Mouse (Mus musculus): ENCODE data around the gene Mfsd4b1. TPM values are rescaled to one million over a fixed set of nuclear protein-coding genes. Genes with fewer than 3 reads are reported as not detected.
"Not testable (repeated sequence)": the region's sequence is repeated elsewhere in the genome, so short reads cannot be mapped to it uniquely, and the experiment has no call there.

The Mfsd4b1 gene
- polyA plus RNA-seq, 1 experiment from 2014 or later: not detected

- Histone ChIP-seq H3K9ac (replicated peaks) (no peak overlapping the region), H3K4me3 (no peak overlapping the region), H3K27me3 (no peaks in the 10 kb centered on the region), H3K9me3 (0 out of 2 replicates have a peak, but pooled peaks cover 6% of the 10 kb centered on the region), H3K36me3 (no peaks in the 10 kb centered on the region), H3K4me1 (peaks cover 5% of the 10 kb centered on the region), H3K4me2 (replicated peaks) (no peak overlapping the region), H3K27ac (replicated peaks) (no peak overlapping the region)
- ATAC-seq (ENCODE audit: low FRiP score, low read depth): no peak
- WGBS: 91% methylated on average over 2 of the region's 2 CpGs
These were observed 4.5 kb upstream of the Mfsd4b1 start for GRCm38 (mm10) chr10:40029610-40030009.

GRCm38 (mm10) chr10:40028091-40028490 lies 3.0 kb upstream of the Mfsd4b1 start:
- no peak for ATAC-seq (ENCODE audit: low FRiP score, low read depth)
- WGBS: 89% methylated on average over 8 of the region's 8 CpGs
- no peak overlapping the region for H3K27ac ChIP-seq (replicated peaks)

DNA sequence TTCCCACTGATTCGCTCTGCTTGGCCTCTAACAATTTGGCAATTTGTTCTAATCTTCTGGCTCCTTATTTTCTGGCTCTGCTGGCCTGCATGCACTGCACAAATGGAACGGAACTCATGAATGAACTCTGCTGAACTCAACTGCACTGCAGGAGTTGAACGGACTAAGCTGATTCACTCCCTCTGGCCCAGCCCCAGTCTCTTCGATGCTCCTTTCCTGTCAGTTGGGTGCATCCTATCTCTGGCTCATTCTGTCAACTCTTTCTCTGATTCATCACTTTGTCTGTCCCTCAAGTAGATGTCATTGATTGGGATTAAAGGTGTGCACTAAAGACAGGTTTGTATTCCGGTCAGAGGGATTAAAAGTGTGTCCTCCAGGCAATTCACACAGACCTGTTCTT lies 1.5 kb upstream of the Mfsd4b1 start:
- H3K27ac ChIP-seq (replicated peaks): no peak overlapping the region
- H3K4me2 ChIP-seq (replicated peaks): no peak overlapping the region
- H3K9ac ChIP-seq (replicated peaks): no peak overlapping the region
- 93% methylated on average over 5 of the region's 5 CpGs for WGBS
- peaks cover 11% of the 10 kb centered on the region for H3K4me1 ChIP-seq
- 0 out of 2 replicates have a peak, but pooled peaks cover 6% of the 10 kb centered on the region for H3K9me3 ChIP-seq
- no peak overlapping the region for H3K4me3 ChIP-seq
- peaks cover 8% of the 10 kb centered on the region for H3K27me3 ChIP-seq
- ATAC-seq (ENCODE audit: low FRiP score, low read depth): no peak
- no peaks in the 10 kb centered on the region for H3K36me3 ChIP-seq

More at GRCm38 (mm10) chr10:40028091-40028490, 3.0 kb upstream of the Mfsd4b1 start:
- H3K4me2 ChIP-seq (replicated peaks): no peak overlapping the region
- no peak overlapping the region for H3K9ac ChIP-seq (replicated peaks)
- H3K4me3 ChIP-seq: no peak overlapping the region
- H3K27me3 ChIP-seq: peaks cover 7% of the 10 kb centered on the region
- H3K9me3 ChIP-seq: 0 out of 2 replicates have a peak, but pooled peaks cover 6% of the 10 kb centered on the region
- H3K36me3 ChIP-seq: no peaks in the 10 kb centered on the region
- H3K4me1 ChIP-seq: peaks cover 11% of the 10 kb centered on the region

- WGBS: 75% methylated on average over 8 of the region's 8 CpGs
- Histone ChIP-seq H3K27me3 (peaks cover 12% of the 10 kb centered on the region), H3K9me3 (0 out of 2 replicates have a peak, but pooled peaks cover 6% of the 10 kb centered on the region), H3K36me3 (no peaks in the 10 kb centered on the region), H3K27ac (replicated peaks) (0 out of 2 replicates have a peak overlapping the region, but pooled peaks have one; percentile 74), H3K4me3 (peak overlapping the region; percentile 56; the same call in 1 of the 2 replicates), H3K4me2 (replicated peaks) (peak overlapping the region; percentile 66), H3K4me1 (peaks cover 13% of the 10 kb centered on the region), H3K9ac (replicated peaks) (no peak overlapping the region)
- no peak for ATAC-seq (ENCODE audit: low FRiP score, low read depth)
These were observed 492 bp upstream of the Mfsd4b1 start for GRCm38 (mm10) chr10:40025560-40025959.

DNA sequence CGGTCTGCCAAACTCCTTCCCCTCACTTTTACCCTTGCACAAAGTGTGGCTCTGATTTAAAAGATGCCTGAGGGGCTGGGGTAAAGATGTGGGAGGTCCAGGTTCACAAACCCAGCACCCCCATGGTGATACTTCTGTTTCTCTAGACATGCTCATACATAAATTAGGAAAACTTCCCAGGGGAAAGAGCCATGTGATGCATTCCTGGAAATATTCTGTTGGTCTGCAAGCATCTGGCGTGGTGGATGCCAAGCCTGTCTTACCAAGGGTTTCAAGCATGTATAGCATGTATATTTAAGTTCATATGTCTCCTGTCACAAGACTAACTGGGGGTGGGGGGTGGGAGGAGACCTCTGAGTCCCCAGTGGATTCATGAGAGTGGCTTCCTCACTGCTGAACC lies 4.7 kb downstream of the Mfsd4b1 start:
- WGBS: 59% methylated on average over 2 of the region's 2 CpGs
- Histone ChIP-seq H3K9me3 (no peaks in the 10 kb centered on the region), H3K9ac (replicated peaks) (no peak overlapping the region), H3K27me3 (peaks cover 12% of the 10 kb centered on the region), H3K4me3 (no peak overlapping the region), H3K4me2 (replicated peaks) (no peak overlapping the region), H3K36me3 (no peaks in the 10 kb centered on the region), H3K27ac (replicated peaks) (no peak overlapping the region), H3K4me1 (peaks cover 13% of the 10 kb centered on the region)
- ATAC-seq (ENCODE audit: low FRiP score, low read depth): no peak

GRCm38 (mm10) chr10:40019492-40019891 lies 5.6 kb downstream of the Mfsd4b1 start:
- Histone ChIP-seq H3K4me2 (replicated peaks) (no peak overlapping the region), H3K9ac (replicated peaks) (no peak overlapping the region), H3K9me3 (no peaks in the 10 kb centered on the region), H3K36me3 (no peaks in the 10 kb centered on the region), H3K4me1 (peaks cover 9% of the 10 kb centered on the region; the same call in 1 of the 2 replicates), H3K4me3 (no peak overlapping the region), H3K27ac (replicated peaks) (no peak overlapping the region), H3K27me3 (peaks cover 12% of the 10 kb centered on the region)
- no peak for ATAC-seq (ENCODE audit: low FRiP score, low read depth)
- WGBS: 69% methylated on average over 3 of the region's 3 CpGs

DNA sequence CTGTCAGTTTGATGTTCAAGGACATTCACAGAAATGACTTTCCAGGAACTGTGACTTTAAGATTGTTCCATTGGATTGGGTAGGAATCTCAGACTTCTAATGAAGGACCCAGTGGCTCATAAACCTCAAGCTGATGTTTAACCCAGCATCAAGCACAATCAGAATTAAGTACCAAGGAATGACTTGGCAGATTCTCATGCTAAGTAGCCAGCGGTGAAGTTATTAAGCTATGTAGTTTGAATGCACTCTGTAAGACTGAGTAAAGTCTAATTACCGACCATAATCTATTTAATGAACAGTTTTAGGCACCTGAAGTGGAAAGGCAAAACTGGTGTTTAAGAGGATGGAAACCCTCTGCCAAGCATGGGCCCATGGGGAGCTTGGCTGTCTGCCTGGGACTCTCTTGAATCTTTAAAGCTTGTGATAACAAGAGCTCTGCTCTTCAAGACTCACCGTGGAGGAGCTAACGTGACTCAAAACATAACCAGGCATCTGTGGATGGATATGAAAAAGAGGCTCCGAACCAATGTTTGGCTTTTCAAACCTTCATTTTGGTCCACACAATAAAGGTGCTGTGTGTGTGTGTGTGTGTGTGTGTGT lies 6.7 kb downstream of the Mfsd4b1 start:
- WGBS: 94% methylated on average over 5 of the region's 5 CpGs

DNA sequence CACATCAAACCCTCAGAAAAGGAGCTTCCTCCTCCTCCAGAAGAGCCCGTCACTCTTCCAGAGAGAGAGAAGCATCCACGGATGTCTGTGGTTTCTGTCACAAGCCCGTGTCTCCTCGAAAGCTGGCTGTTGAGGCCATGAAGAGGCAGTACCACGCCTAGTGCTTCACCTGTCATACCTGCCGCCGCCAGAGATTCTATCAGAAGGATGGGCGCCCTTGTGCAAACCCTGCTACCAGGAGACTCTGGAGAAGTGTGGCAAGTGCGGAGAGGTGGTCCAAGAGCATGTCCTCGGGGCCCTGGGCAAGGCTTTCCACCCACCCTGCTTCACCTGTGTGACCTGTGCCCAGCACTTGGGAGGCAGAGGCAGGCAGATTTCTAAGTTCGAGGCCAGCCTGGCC lies 15.5 kb downstream of the Mfsd4b1 start:
- no peak overlapping the region for H3K4me3 ChIP-seq
- H3K27ac ChIP-seq (replicated peaks): no peak overlapping the region
- WGBS: 87% methylated on average over 11 of the region's 11 CpGs
- H3K4me1 ChIP-seq: peaks cover 5% of the 10 kb centered on the region
- H3K36me3 ChIP-seq: no peaks in the 10 kb centered on the region
- H3K9ac ChIP-seq (replicated peaks): no peak overlapping the region
- no peak for ATAC-seq (ENCODE audit: low FRiP score, low read depth)
- no peak overlapping the region for H3K4me2 ChIP-seq (replicated peaks)
- H3K27me3 ChIP-seq: no peaks in the 10 kb centered on the region
- H3K9me3 ChIP-seq: no peaks in the 10 kb centered on the region

More for the DNA sequence above, 6.7 kb downstream of the Mfsd4b1 start:
- no peak for ATAC-seq (ENCODE audit: low FRiP score, low read depth)
- Histone ChIP-seq H3K36me3 (no peaks in the 10 kb centered on the region), H3K4me1 (0 out of 2 replicates have a peak, but pooled peaks cover 4% of the 10 kb centered on the region), H3K9me3 (no peaks in the 10 kb centered on the region), H3K4me3 (no peak overlapping the region), H3K27me3 (peaks cover 8% of the 10 kb centered on the region), H3K4me2 (replicated peaks) (no peak overlapping the region), H3K9ac (replicated peaks) (no peak overlapping the region), H3K27ac (replicated peaks) (no peak overlapping the region)

DNA sequence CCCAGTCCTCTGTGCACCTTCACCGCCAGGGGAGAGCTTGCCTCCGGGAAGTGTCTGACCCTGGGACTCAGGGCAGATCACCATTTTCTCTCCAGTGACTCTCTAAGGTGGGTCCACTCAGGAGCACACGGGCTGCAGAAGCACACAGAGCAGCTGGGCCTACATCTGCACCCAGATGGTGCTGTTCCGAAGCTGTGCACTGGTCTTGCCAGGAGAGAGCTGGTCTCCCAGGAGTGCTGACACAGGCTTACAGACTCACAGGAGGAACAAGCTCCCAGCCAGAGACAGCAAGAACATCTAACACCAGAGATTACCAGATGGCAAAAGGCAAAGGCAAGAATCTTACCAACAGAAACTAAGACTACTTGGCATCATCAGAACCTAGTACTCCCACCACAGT lies 16.2 kb downstream of the Mfsd4b1 start:
- not testable (repeated sequence) for H3K9me3 ChIP-seq; H3K9ac ChIP-seq (replicated peaks); H3K4me1 ChIP-seq; H3K36me3 ChIP-seq; H3K27ac ChIP-seq (replicated peaks); ATAC-seq (ENCODE audit: low FRiP score, low read depth); H3K27me3 ChIP-seq; H3K4me3 ChIP-seq; H3K4me2 ChIP-seq (replicated peaks)
- 70% methylated on average over 4 of the region's 4 CpGs for WGBS

DNA sequence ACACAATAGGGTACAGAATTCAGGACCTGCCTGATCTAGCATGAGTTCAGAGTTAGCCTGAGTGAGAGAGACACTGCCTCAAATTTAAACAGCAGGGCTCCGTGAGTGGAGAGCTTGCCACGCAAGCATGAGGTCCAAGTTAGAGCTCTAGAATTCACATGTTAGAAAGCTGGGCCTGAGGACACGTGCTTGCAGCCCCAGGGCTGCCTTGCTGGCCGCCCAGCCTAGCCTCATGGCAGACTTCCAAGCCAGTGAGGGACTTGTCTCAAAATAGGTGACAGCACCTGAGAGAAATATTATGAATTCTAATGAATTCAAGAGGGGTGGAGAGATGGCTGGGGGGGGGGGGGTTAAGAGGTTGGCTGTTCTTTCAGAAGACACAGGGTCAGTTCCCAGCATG lies 17.1 kb downstream of the Mfsd4b1 start:
- 86% methylated on average over 4 of the region's 4 CpGs for WGBS
- no peak for ATAC-seq (ENCODE audit: low FRiP score, low read depth)

GRCm38 (mm10) chr10:40006963-40007362 lies 18.1 kb downstream of the Mfsd4b1 start:
- Histone ChIP-seq H3K9me3 (no peaks in the 10 kb centered on the region), H3K27ac (replicated peaks) (no peak overlapping the region), H3K4me3 (no peak overlapping the region), H3K9ac (replicated peaks) (no peak overlapping the region), H3K36me3 (no peaks in the 10 kb centered on the region), H3K4me2 (replicated peaks) (no peak overlapping the region), H3K4me1 (peaks cover 5% of the 10 kb centered on the region), H3K27me3 (no peaks in the 10 kb centered on the region)
- no peak; the same call in 1 of the 2 replicates for ATAC-seq (ENCODE audit: low FRiP score, low read depth)
- WGBS: 58% methylated on average over 10 of the region's 10 CpGs

More for the DNA sequence above, 17.1 kb downstream of the Mfsd4b1 start:
- Histone ChIP-seq H3K4me2 (replicated peaks) (no peak overlapping the region), H3K36me3 (no peaks in the 10 kb centered on the region), H3K4me1 (peaks cover 5% of the 10 kb centered on the region), H3K9me3 (no peaks in the 10 kb centered on the region), H3K27ac (replicated peaks) (no peak overlapping the region), H3K27me3 (no peaks in the 10 kb centered on the region), H3K9ac (replicated peaks) (no peak overlapping the region), H3K4me3 (no peak overlapping the region)

DNA sequence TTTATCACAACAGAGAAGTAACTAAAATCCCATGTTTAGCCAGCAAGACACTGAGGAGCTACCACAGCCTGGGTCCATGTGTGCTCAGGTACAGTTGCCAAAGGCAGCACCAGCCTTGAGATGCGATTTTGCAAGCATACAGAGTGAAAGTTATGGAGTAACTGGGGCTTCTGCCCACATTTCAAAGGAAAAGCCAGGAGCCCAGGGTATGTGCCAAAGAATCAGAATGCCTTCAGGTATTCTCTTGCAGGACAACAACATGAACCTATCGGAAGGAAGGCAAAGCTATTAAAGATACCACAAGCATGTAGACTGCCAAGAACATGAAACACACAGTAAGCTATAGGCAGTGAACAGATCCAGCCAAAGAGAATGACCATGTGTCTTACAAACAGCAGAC lies 24.3 kb downstream of the Mfsd4b1 start:
- H3K4me3 ChIP-seq: no peak overlapping the region
- H3K36me3 ChIP-seq: no peaks in the 10 kb centered on the region
- WGBS: 92% methylated on average over 2 of the region's 2 CpGs
- no peaks in the 10 kb centered on the region for H3K27me3 ChIP-seq
- H3K4me2 ChIP-seq (replicated peaks): no peak overlapping the region
- H3K27ac ChIP-seq (replicated peaks): no peak overlapping the region
- no peaks in the 10 kb centered on the region for H3K9me3 ChIP-seq
- no peak overlapping the region for H3K9ac ChIP-seq (replicated peaks)
- no peak for ATAC-seq (ENCODE audit: low FRiP score, low read depth)
- no peaks in the 10 kb centered on the region for H3K4me1 ChIP-seq

- no peak overlapping the region for H3K4me3 ChIP-seq
- no peaks in the 10 kb centered on the region for H3K27me3 ChIP-seq
- 69% methylated on average over 4 of the region's 4 CpGs for WGBS
- H3K36me3 ChIP-seq: no peaks in the 10 kb centered on the region
- no peak overlapping the region for H3K27ac ChIP-seq (replicated peaks)
- H3K4me1 ChIP-seq: no peaks in the 10 kb centered on the region
- no peak overlapping the region for H3K9ac ChIP-seq (replicated peaks)
- no peak overlapping the region for H3K4me2 ChIP-seq (replicated peaks)
- ATAC-seq (ENCODE audit: low FRiP score, low read depth): no peak
- H3K9me3 ChIP-seq: 0 out of 2 replicates have a peak, but pooled peaks cover 5% of the 10 kb centered on the region
These were observed 33.9 kb downstream of the Mfsd4b1 start for GRCm38 (mm10) chr10:39991155-39991554.
